Mouse (Mus musculus): ENCODE data around the gene Dyrk4. TPM values are rescaled to one million over a fixed set of nuclear protein-coding genes. Genes with fewer than 3 reads are reported as not detected.

Dyrk4 gene
- total RNA-seq (2021): under 1 TPM in 1 of 2 experiments, not detected in 1; 0.15 TPM

DNA sequence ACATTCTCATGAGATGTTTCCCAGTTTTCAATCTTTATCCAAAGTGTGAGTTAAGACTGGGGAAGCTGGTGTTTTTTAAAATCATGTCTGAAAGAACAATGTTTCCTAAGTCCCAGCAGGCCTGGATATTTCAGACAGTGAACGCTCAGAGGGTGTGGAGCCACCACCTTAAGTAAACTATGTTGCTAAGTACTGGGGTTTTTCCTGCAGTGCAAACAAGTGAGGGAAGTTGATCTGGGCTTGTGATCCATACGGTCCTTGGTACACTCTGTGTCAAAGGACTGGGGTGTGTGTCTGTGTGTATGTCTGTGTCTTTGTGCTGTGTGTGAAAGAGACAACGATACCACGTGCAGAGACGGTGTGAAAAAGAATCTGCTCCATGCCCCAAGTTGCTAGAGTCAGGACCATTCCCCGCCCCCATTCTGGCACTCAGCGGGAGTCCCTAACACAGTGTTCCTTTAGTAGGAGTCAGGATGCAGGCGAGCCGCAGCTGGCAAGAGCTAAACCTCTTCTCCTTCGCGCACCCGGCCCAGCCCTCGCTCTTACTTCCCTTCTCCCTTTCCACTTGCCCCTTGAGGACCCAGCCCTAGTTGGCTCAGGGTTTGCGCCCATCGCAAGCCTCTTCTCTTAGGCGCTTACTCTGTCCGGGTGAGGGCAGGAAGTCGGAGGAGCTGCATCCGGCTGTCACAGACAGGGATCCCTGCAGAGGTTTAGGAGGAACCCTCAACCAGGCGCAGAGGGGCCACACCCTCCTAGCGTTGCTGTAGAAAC, at the start of gene Dyrk4:
TSS of gene Dyrk4 (minus strand) at position 729 of the 771 bp plus-strand sequence.
- intact Hi-C loops (cut with DNase I): no loop called here
- DNase-seq (ENCODE audit: extremely low spot score in 1 of 2, low spot score in 2 of 2): peak in 1 of 2 experiments; percentile 67

DNA sequence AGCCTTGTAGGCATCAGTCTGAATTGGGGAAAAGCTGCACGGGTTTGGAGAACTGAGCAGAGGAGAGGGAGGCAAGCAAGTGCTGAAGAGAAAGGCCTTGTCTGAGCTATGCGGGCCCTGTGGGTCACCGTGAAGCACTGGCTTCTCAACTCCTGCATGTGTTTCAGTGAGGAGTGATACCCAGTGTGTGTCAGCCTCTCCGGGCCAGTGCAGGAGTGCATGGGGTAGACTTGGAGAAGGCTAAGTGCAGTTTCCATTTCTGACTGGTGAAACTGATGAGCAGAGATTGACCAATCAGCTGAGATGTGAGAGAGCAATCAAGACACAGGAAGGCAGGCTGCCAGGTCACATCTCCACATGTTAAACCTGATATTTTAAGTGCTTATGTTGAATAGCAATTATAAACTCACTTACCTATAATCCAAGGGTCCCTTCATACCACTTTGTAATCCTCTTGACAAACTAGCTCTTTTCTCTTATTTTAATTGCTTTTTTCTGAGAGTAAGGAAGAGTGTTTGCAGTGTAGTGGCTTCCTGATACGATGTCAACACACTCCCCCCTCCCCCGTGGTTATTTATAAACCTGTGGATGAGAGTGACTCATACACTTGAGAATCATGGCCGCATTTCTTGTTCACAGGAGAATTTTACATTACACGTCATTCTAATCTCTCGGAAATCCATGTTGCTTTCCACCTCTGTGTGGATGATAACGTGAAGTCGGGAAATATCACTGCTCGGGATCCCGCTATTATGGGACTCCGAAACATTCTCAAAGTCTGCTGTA, 44.8 kb upstream of the Dyrk4 start:
- intact Hi-C loops (cut with DNase I): no loop called here

DNA sequence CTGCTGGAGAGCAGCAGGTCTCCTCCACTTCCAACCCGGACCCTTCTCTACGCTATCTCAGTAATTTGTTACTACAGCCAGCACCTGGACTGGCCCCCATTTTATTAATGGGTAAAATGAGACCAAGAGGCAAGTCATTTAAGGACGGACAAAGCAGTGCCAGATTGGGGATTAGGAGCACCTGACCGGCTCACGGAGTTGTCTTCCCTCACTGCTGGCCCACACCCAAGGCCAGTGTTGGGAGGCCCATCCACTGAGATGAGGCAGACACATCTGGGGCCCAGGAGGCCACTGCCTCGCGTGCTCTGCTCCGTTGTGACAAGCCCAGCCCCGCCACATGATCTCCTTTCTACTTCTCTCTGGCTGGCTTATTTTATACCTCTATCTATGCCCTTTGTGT, 41.8 kb upstream of the Dyrk4 start:
- intact Hi-C loops (cut with DNase I): no loop called here
- no peak for DNase-seq (ENCODE audit: extremely low spot score in 1 of 2, low spot score in 2 of 2)

More for the DNA sequence above, 44.8 kb upstream of the Dyrk4 start:
- no peak for DNase-seq (ENCODE audit: extremely low spot score in 1 of 2, low spot score in 2 of 2)

DNA sequence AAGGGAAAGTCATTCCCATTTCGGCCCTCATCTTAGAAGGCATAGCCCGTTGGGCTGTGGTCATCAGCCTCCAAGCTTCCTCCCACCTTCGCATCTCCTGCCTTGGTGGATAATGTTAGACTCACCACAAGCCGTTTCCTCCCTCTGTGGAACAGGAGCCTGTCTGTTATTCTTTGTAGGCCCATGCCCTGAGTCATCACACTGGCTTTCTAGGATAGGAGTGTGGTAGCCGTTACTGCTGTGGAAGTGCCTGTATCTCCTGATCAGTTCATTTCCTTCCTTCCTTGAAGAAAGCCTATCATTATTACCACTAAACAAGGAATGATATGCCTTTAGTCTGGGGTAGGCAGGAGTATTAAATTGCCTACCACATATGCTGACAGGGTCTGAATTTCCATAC, 41.1 kb upstream of the Dyrk4 start:
- DNase-seq (ENCODE audit: extremely low spot score in 1 of 2, low spot score in 2 of 2): no peak
- intact Hi-C loops (cut with DNase I): no loop called here

DNA sequence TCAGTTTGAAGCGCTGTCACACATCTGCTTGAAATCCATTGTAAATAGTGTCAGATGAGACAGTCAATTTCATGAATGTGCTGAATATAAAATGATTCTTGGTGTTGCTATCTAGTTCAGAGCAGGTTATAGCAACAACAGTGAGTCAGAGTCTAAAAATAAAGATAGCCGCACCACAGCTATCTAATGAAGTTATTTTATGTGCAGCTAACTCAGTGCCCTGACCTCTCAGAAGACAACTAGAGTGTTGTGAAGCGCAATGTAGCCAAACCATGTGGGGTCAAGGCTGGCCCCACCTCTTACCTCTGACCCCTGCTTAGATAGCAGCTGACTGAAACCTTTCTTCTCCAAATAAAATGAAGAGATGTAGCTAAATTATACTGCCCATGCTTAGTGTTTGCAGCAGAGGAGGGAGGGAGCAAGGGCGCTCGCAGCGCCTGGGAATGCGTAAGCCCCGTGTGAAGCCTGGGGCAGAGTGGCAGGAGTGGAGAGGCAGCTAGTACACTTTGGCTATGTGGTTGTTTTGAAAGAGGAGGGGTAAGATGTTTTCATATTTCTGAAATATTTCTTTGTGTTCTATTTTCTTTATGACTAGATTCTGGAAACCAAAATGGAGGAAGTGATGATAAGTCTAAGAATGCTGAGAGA, 39.9 kb upstream of the Dyrk4 start:
- DNase-seq (ENCODE audit: extremely low spot score in 1 of 2, low spot score in 2 of 2): no peak

GRCm38 (mm10) chr6:126955734-126956133, 34.1 kb upstream of the Dyrk4 start:
- intact Hi-C loops (cut with DNase I): loop anchor here (5.0 to 10.0 kb wide), 2 partner anchors 132 to 409 kb away; no protein-coding TSS in a partner anchor
- peak; percentile 69 to 88 for DNase-seq (ENCODE audit: extremely low spot score in 1 of 2, low spot score in 2 of 2)

More for the DNA sequence above, 39.9 kb upstream of the Dyrk4 start:
- intact Hi-C loops (cut with DNase I): no loop called here

GRCm38 (mm10) chr6:126948336-126948735, 26.7 kb upstream of the Dyrk4 start:
- intact Hi-C loops (cut with DNase I): loop anchor here (5.0 kb wide), 1 partner anchor 499 kb away; the partner anchor contains the start of gene Parp11

GRCm38 (mm10) chr6:126940451-126940850, 18.8 kb upstream of the Dyrk4 start:
- intact Hi-C loops (cut with DNase I): no loop called here
- no peak for DNase-seq (ENCODE audit: extremely low spot score in 1 of 2, low spot score in 2 of 2)

More at GRCm38 (mm10) chr6:126948336-126948735, 26.7 kb upstream of the Dyrk4 start:
- DNase-seq (ENCODE audit: extremely low spot score in 1 of 2, low spot score in 2 of 2): no peak

DNA sequence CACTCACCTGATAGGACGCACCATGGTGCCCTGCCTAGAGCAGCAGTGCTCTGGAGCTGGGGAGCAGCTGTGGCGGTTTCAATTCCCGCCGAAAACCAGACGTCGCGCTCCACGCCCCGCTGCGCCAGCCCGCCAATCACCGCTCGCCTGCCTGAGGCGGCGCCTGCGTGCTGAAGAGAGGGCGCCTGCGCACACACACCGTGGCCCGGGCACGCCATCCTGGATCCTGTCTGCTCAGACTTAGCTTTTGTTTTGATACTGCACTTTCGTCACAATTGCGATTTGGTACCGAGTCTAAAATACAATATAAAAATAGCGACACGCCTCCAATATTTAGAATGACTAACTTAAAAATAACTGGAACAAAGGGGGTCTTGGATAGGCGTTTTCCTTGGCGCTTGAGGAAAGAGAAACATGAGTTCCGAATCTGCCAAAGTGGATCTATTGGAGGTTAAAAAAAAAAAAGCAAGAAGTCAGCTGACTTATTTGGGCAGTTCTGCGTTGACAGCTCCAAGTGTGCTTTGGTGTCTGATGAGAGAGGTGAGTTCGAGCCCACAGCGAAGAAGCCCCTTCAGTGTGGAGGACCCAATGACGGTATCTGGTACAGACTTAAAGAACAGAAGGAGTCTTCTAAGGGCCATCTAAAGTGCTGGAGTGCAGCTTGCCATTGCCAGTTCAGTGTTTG, 18.0 kb upstream of the Dyrk4 start, which contains the start of the genes Rad51ap1 and D6Wsu163e:
TSS of gene Rad51ap1 (minus strand) at position 101 of the 685 bp plus-strand sequence.
TSS of gene D6Wsu163e (plus strand) at position 476 of the 685 bp plus-strand sequence.
- intact Hi-C loops (cut with DNase I): no loop called here

DNA sequence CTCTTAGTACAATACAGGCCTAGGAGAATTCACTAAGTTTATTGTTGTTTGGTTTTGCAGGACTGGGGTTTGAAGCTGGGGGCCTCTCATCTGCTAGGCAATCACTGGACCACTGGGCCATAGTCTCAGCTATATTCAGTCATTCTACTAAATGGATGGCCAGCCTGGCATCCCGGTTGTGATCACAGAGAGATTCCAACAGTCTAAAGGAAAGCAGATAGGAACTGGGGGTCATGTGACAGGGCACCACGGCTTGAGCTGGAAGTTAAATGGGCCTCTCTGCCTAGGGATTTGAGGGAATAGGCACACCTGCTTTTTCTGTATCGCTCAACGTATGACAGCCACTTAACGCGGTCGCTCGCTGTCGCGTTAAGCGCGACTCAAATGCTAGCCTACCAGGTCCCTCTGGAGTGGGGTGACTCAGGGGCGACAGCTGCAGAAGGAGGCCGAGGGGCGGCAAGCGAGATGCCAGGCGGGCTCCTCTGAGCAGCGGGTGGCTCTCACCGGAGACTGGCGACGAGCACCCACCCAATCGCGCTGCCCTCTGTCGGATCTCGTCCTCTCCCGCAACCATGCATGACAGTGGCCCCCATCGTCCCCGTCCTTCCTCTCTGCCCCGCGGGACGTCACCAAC, 17.3 kb upstream of the Dyrk4 start:
- intact Hi-C loops (cut with DNase I): no loop called here
- DNase-seq (ENCODE audit: extremely low spot score in 1 of 2, low spot score in 2 of 2): no peak

More for the DNA sequence above, 18.0 kb upstream of the Dyrk4 start, which contains the start of the genes Rad51ap1 and D6Wsu163e:
- peak; percentile 93 to 98 for DNase-seq (ENCODE audit: extremely low spot score in 1 of 2, low spot score in 2 of 2)

DNA sequence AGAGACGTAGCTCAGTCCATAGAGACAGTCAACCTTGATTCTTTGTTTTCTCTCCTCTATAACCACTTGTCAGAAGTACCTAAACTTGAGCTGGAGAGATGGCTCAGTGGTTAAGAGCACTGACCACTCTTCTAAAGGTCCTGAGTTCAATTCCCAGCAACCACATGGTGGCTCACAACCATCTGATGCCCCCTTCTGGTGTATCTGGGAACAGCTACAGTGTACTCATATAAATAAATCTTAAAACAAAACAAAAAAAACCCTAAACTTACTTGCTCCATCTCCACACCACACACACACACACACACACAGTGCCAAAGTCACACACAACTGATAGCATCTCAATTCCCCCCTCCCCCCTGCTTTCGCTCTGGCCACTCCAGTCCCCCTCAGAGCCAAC, 16.4 kb upstream of the Dyrk4 start:
- intact Hi-C loops (cut with DNase I): no loop called here
- no peak for DNase-seq (ENCODE audit: extremely low spot score in 1 of 2, low spot score in 2 of 2)

GRCm38 (mm10) chr6:126932896-126933295, 11.3 kb upstream of the Dyrk4 start:
- intact Hi-C loops (cut with DNase I): no loop called here

GRCm38 (mm10) chr6:126914928-126915327, 6.7 kb downstream of the Dyrk4 start:
- no peak for DNase-seq (ENCODE audit: extremely low spot score in 1 of 2, low spot score in 2 of 2)
- intact Hi-C loops (cut with DNase I): no loop called here

More at GRCm38 (mm10) chr6:126932896-126933295, 11.3 kb upstream of the Dyrk4 start:
- DNase-seq (ENCODE audit: extremely low spot score in 1 of 2, low spot score in 2 of 2): no peak

- intact Hi-C loops (cut with DNase I): no loop called here
- no peak for DNase-seq (ENCODE audit: extremely low spot score in 1 of 2, low spot score in 2 of 2)
These were observed 10.9 kb downstream of the Dyrk4 start for GRCm38 (mm10) chr6:126910727-126911126.

DNA sequence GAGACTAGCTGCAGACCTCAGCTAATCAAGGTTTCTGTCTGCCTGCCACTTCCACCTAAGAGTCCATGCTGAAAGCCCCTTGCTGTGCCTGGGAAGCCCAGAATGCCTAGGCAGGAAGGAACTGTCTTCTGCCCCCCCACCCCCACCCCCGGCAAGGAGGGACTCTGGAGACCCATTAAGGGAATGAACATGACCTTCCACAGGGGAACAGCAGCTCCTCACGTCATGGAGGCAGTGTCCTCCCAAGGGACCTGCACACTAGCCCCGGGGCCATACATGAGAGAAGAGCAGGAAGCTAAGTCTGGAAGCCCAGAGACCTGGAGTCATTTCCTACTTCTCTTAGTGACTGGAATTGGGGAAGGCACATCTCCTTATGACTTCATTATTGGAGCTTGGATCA, 13.8 kb downstream of the Dyrk4 start:
- intact Hi-C loops (cut with DNase I): no loop called here
- no peak for DNase-seq (ENCODE audit: extremely low spot score in 1 of 2, low spot score in 2 of 2)

GRCm38 (mm10) chr6:126907378-126907777, 14.3 kb downstream of the Dyrk4 start:
- no peak for DNase-seq (ENCODE audit: extremely low spot score in 1 of 2, low spot score in 2 of 2)

DNA sequence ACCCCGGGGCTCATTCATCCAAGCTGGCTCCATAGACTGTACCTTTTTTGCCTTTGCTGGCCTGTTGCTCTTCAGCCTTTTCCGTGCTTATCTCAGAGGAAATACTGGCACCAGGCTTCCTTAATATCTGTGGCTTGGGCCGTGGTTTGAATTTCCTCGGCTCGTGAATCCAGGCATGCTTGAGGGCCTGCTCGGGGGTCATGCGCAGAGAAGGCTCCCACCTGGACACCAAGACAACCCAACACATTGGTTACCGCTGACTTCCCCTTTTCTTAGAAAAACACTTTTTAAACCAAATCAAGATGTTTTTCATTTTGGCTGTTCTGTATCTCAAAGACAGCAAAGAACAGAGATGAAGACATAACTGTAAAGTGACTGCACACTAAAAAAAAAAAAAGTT, 44.5 kb downstream of the Dyrk4 start:
- intact Hi-C loops (cut with DNase I): no loop called here
- DNase-seq (ENCODE audit: extremely low spot score in 1 of 2, low spot score in 2 of 2): no peak

More at GRCm38 (mm10) chr6:126907378-126907777, 14.3 kb downstream of the Dyrk4 start:
- intact Hi-C loops (cut with DNase I): no loop called here

- no peak for DNase-seq (ENCODE audit: extremely low spot score in 1 of 2, low spot score in 2 of 2)
- intact Hi-C loops (cut with DNase I): no loop called here
These were observed 68.8 kb downstream of the Dyrk4 start, which contains the start of gene Akap3 for GRCm38 (mm10) chr6:126852881-126853280. Gene Akap3, plus strand, starts transcription at chr6:126853098.
